Mouse (Mus musculus) retina, adult 2 months (tissue): Measurements from ENCODE around the gene Slc25a29.

Experiments used
- DNase-seq: peaks from one replicate; pipeline ENCODE4 v3.0.0-alpha.2; 2012; ENCODE audit warnings: low read depth, low spot score

Gene Slc25a29

GRCm38 (mm10) chr12:108794979-108795537 is 40.6 kb downstream of the Slc25a29 start:
- DNase-seq = no peak

- DNase-seq = peak; percentile 76
Measured at GRCm38 (mm10) chr12:108794078-108794711, 41.5 kb downstream of the Slc25a29 start.

- no peak for DNase-seq
Measured at GRCm38 (mm10) chr12:108793453-108793941, 42.2 kb downstream of the Slc25a29 start.

- DNase-seq = peak; percentile 97
Measured at GRCm38 (mm10) chr12:108792546-108793452, 42.9 kb downstream of the Slc25a29 start, which contains the start of gene Yy1. Gene Yy1, plus strand, starts transcription at chr12:108792973.

- DNase-seq = peak; percentile 52
Measured at GRCm38 (mm10) chr12:108792152-108792545, 43.5 kb downstream of the Slc25a29 start.

- no peak for DNase-seq
Measured at GRCm38 (mm10) chr12:108787329-108787728, 48.4 kb downstream of the Slc25a29 start.

- no peak for DNase-seq
Measured at GRCm38 (mm10) chr12:108785161-108785560, 50.5 kb downstream of the Slc25a29 start.

GRCm38 (mm10) chr12:108780108-108780877 is 55.4 kb downstream of the Slc25a29 start:
- DNase-seq = no peak
